Mouse (Mus musculus) left cerebral cortex, adult 11 months (tissue): ENCODE measurements around the gene Gm14408.
"Not testable (repeated sequence)": the region's sequence is repeated elsewhere in the genome, so short reads cannot be mapped to it uniquely, and the experiment has no call there.

Experiments used
- DNase-seq: peaks from one replicate; pipeline ENCODE4 v3.0.0; 2022; ENCODE audit warnings: low spot score

The Gm14408 gene

GRCm38 (mm10) chr2:176830840-176831239 lies at the start of gene Gm14408:
Gene Gm14408 (plus strand): TSS chr2:176831140.
- DNase-seq = not testable (repeated sequence)

- DNase-seq = not testable (repeated sequence)
These were observed 32.6 kb upstream of the Gm14408 start, which contains the start of gene Gm14295 for GRCm38 (mm10) chr2:176798312-176798711. Gene Gm14295 (plus strand): TSS chr2:176798612.

GRCm38 (mm10) chr2:176798785-176799184 lies 32.2 kb upstream of the Gm14408 start:
- DNase-seq = not testable (repeated sequence)
